Mouse (Mus musculus) hindbrain, embryonic 14.5 days (tissue): ENCODE measurements around the gene Gpx3. TPM values are rescaled to one million over a fixed set of nuclear protein-coding genes. Genes with fewer than 3 reads are reported as not detected.
"Not testable (repeated sequence)": the region's sequence is repeated elsewhere in the genome, so short reads cannot be mapped to it uniquely, and the experiment has no call there.

ENCODE experiments used
- ATAC-seq: fragments of 200-750 bp; cut with Nextera tagmentation; 2 replicates; pipeline ENCODE4 v1.8.0; 2017; ENCODE audit warnings: moderate number of reproducible peaks, mild to moderate bottlenecking, moderate TSS enrichment, moderate library complexity; ENCODE audit not compliant: low FRiP score
- DNase-seq: peaks from one replicate; pipeline ENCODE4 v3.0.0-alpha.2; 2015; ENCODE audit warnings: low spot score
- H3K27ac ChIP-seq: fragments of 300-500 bp; sonication (generic); 2 replicates; pipeline ENCODE4 v1.5.1; 2014; ENCODE audit warnings: mild to moderate bottlenecking, moderate library complexity
- H3K27me3 ChIP-seq: fragments of 300-500 bp; sonication (generic); 2 replicates; pipeline ENCODE4 v1.6.1; 2014; ENCODE audit warnings: mild to moderate bottlenecking, low read length, mixed read lengths; ENCODE audit not compliant: control insufficient read depth, insufficient read depth
- H3K36me3 ChIP-seq: fragments of 300-500 bp; sonication (generic); replicated peaks from 2 replicates; pipeline ENCODE4 v1.6.1; 2014; ENCODE audit not compliant: control insufficient read depth, insufficient read depth
- H3K4me1 ChIP-seq: fragments of 300-500 bp; sonication (generic); replicated peaks from 2 replicates; pipeline ENCODE4 v1.6.1; 2014; ENCODE audit warnings: antibody characterized with exemption, low read length, mixed read lengths; ENCODE audit not compliant: control insufficient read depth, insufficient read depth
- H3K4me2 ChIP-seq: fragments of 300-500 bp; sonication (generic); replicated peaks from 2 replicates; pipeline ENCODE4 v1.6.1; 2014; ENCODE audit warnings: mild to moderate bottlenecking, moderate library complexity
- H3K4me3 ChIP-seq: fragments of 300-500 bp; sonication (generic); replicated peaks from 2 replicates; pipeline ENCODE4 v1.5.1; 2014; ENCODE audit warnings: mild to moderate bottlenecking, low read length
- H3K9ac ChIP-seq: fragments of 300-500 bp; sonication (generic); 2 replicates; pipeline ENCODE4 v1.6.1; 2014
- H3K9me3 ChIP-seq: fragments of 300-500 bp; sonication (generic); 2 replicates; pipeline ENCODE4 v1.6.1; 2016; ENCODE audit warnings: low read length; ENCODE audit not compliant: control insufficient read depth
- WGBS: fragments of 180-500 bp; shearing (Covaris S2); extraction: QIAGEN DNeasy Blood & Tissue Kit; methylation state at CpG from one replicate; pipeline ENCODE4 v1.1.7; 2014; 5-methylcytosine and 5-hydroxymethylcytosine counted together
- polyA plus RNA-seq: library from polyadenylated mRNA; unstranded; fragments of >200 nt; fragmentation: Nextera tagmentation; extraction: Ambion mirVana; gene quantifications from 2 replicates; pipeline ENCODE4 v1.2.1, GENCODE M21; 2014

The Gpx3 gene
- polyA plus RNA-seq, 1 experiment from 2014 or later, result 73.6 TPM

GRCm38 (mm10) chr11:54896646-54897045 lies 5.6 kb upstream of the Gpx3 start:
- H3K27ac ChIP-seq, H3K9me3 ChIP-seq, H3K4me1 ChIP-seq, H3K4me2 ChIP-seq, H3K27me3 ChIP-seq, ATAC-seq, H3K4me3 ChIP-seq, H3K36me3 ChIP-seq, H3K9ac ChIP-seq, DNase-seq: not testable (repeated sequence)
- WGBS, result 89% methylated on average over 3 of the region's 3 CpGs

- DNase-seq, result no peak
- Histone ChIP-seq H3K4me3 (no peak overlapping the region), H3K9ac (no peak overlapping the region), H3K27ac (no peak overlapping the region), H3K9me3 (no peaks in the 10 kb centered on the region), H3K27me3 (no peaks in the 10 kb centered on the region), H3K4me1 (peaks cover 4% of the 10 kb centered on the region; the same call in 1 of the 2 replicates), H3K4me2 (no peak overlapping the region), H3K36me3 (no peaks in the 10 kb centered on the region)
- ATAC-seq, result no peak
- 39% methylated on average over 5 of the region's 5 CpGs for WGBS
These were observed 4.8 kb upstream of the Gpx3 start for GRCm38 (mm10) chr11:54897470-54897869.

- Histone ChIP-seq H3K27ac (no peak overlapping the region), H3K4me3 (no peak overlapping the region), H3K36me3 (no peaks in the 10 kb centered on the region), H3K9ac (no peak overlapping the region), H3K27me3 (no peaks in the 10 kb centered on the region; the same call in 1 of the 2 replicates), H3K4me2 (no peak overlapping the region), H3K4me1 (peaks cover 11% of the 10 kb centered on the region), H3K9me3 (no peaks in the 10 kb centered on the region)
- DNase-seq, result no peak
- WGBS, result 76% methylated on average over 4 of the region's 4 CpGs
- no peak for ATAC-seq
These were observed 2.6 kb upstream of the Gpx3 start for GRCm38 (mm10) chr11:54899657-54900056.

- Histone ChIP-seq H3K36me3 (no peaks in the 10 kb centered on the region), H3K27me3 (no peaks in the 10 kb centered on the region; the same call in 1 of the 2 replicates), H3K9ac (peak overlapping the region; percentile 58; the same call in 1 of the 2 replicates), H3K4me1 (peaks cover 11% of the 10 kb centered on the region), H3K4me2 (peak overlapping the region; percentile 86), H3K27ac (no peak overlapping the region), H3K9me3 (no peaks in the 10 kb centered on the region), H3K4me3 (peak overlapping the region; percentile 43)
- no peak for ATAC-seq
- DNase-seq, result no peak
- WGBS, result 77% methylated on average over 5 of the region's 5 CpGs
These were observed 1.1 kb downstream of the Gpx3 start for GRCm38 (mm10) chr11:54903339-54903738.

DNA sequence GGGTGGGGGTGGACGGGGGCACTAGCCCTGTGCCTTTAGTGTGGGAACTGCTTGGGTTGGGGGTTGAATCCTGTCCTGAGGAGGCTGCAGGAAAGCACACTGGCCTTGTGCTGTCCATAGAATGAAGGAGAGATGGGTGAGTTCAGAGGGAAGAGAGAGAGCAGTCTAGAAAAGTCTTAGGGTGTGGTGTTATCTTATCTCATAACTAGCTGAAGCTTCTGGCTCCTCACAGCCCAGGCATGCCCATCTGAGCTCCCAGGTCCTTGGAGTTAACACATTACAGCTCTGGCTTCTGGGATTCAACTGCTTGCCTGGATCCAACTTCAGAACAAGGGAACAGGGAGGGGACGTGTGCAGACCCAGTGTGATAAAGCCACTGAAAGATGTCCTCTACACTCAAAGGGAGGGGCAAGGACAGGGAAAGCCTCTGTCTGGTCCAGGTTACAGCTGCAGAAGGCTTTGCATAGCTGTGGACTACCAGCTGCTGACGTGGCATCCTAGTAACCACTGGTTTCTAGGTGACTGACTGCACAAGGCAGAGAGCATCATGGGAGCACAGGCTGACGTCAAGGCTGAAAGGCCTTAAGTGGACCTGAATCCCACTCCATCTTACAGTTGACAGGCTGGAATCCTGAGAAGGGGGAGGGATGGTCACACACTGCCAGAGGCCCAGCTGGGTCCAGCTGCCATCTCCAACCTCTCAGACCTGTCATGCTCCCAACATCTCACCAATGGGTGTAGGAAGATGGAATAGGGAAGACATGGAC lies 1.9 kb downstream of the Gpx3 start:
- H3K27me3 ChIP-seq, result no peaks in the 10 kb centered on the region; the same call in 1 of the 2 replicates
- no peak overlapping the region for H3K4me3 ChIP-seq
- ATAC-seq (peak; percentile 51; the same call in 1 of the 2 replicates), DNase-seq (no peak)
- 0 out of 2 replicates have a peak, but pooled peaks cover 5% of the 10 kb centered on the region for H3K36me3 ChIP-seq
- WGBS, result 36% methylated on average over 4 of the region's 4 CpGs
- H3K4me1 ChIP-seq, result peaks cover 11% of the 10 kb centered on the region
- H3K9me3 ChIP-seq, result no peaks in the 10 kb centered on the region
- peak overlapping the region; percentile 86; the same call in 1 of the 2 replicates for H3K4me2 ChIP-seq
- H3K9ac ChIP-seq, result no peak overlapping the region
- no peak overlapping the region for H3K27ac ChIP-seq

DNA sequence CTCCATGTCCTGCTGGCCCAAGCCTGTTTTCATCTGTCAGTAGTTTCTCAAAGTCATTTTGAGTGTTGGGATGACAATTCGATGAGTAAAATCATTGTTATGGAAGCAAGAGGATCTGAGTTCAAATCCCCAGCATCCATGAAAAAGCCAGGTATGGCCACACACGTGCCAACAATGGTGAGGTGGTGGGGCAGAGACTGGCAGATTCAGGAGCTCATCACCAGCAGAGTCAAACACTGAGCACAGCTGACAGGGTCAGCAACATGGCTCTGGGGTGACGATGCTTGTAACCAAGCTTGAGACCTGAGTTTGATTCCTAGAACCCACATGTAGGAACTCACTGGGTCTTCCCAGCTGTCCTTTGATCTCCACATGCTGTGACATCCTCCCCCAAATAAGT lies 2.8 kb downstream of the Gpx3 start:
- no peaks in the 10 kb centered on the region; the same call in 1 of the 2 replicates for H3K27me3 ChIP-seq
- H3K4me1 ChIP-seq, result peaks cover 11% of the 10 kb centered on the region
- 77% methylated on average over 3 of the region's 3 CpGs for WGBS
- H3K36me3 ChIP-seq, result 0 out of 2 replicates have a peak, but pooled peaks cover 10% of the 10 kb centered on the region
- ATAC-seq, result no peak
- H3K27ac ChIP-seq, result no peak overlapping the region
- H3K4me2 ChIP-seq, result no peak overlapping the region
- no peaks in the 10 kb centered on the region for H3K9me3 ChIP-seq
- H3K4me3 ChIP-seq, result no peak overlapping the region
- no peak for DNase-seq
- no peak overlapping the region for H3K9ac ChIP-seq

GRCm38 (mm10) chr11:54905931-54906330 lies 3.7 kb downstream of the Gpx3 start:
- no peak for ATAC-seq
- Histone ChIP-seq H3K9me3 (no peaks in the 10 kb centered on the region), H3K4me3 (no peak overlapping the region), H3K27me3 (no peaks in the 10 kb centered on the region; the same call in 1 of the 2 replicates), H3K9ac (no peak overlapping the region), H3K4me2 (no peak overlapping the region), H3K4me1 (peaks cover 11% of the 10 kb centered on the region), H3K36me3 (peaks cover 18% of the 10 kb centered on the region), H3K27ac (no peak overlapping the region)
- DNase-seq, result no peak
- WGBS, result 72% methylated on average over 4 of the region's 4 CpGs

DNA sequence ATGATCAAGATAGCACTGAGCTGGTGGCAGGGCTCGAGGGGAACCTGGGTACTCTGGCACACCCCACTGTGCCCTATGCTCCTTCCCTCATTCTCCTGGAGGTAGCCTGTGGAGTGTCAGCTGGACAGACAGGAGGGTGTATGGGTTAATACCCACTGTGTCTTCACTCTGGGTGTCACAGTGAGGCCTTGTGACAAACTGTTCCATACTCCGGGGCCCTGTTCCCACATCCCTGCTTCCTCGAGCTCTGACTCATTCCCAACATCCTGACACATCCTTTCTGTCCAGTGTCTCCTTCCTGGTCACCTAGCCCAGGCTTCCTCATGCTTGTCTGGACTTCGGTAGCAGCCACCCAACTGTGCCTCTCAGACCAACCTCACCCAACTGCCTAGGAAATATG lies 4.2 kb downstream of the Gpx3 start:
- ATAC-seq, result no peak
- Histone ChIP-seq H3K4me2 (no peak overlapping the region), H3K4me3 (no peak overlapping the region), H3K27ac (no peak overlapping the region), H3K4me1 (peaks cover 11% of the 10 kb centered on the region), H3K9ac (no peak overlapping the region), H3K36me3 (peaks cover 19% of the 10 kb centered on the region), H3K27me3 (no peaks in the 10 kb centered on the region; the same call in 1 of the 2 replicates), H3K9me3 (no peaks in the 10 kb centered on the region)
- no peak for DNase-seq
- 84% methylated on average over 4 of the region's 4 CpGs for WGBS

DNA sequence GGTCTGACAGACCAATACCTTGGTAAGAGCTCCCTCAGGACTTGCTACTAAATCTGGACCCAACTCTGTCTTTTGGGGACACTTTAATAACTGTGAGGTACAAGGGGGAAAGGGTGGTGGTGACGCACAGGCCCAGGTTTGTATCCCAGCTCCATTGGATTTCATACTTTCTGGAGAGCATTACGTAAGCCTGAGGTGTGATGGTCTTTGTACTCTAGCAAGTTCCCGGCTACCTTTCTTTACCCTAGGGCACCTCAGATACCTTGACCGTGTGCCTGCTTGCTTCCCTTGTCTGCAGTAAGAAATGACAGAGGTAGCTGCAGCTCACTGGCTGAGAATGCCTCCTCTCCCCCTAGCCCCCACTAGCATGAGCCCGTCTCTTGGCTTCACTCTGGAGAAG lies 5.0 kb downstream of the Gpx3 start:
- Histone ChIP-seq H3K9ac (no peak overlapping the region), H3K36me3 (peaks cover 19% of the 10 kb centered on the region), H3K4me3 (no peak overlapping the region), H3K4me1 (peaks cover 9% of the 10 kb centered on the region), H3K27ac (no peak overlapping the region), H3K9me3 (no peaks in the 10 kb centered on the region), H3K27me3 (no peaks in the 10 kb centered on the region; the same call in 1 of the 2 replicates), H3K4me2 (no peak overlapping the region)
- DNase-seq (no peak), ATAC-seq (no peak)
- WGBS, result 92% methylated on average over 5 of the region's 5 CpGs
